Comparison of ENCODE assay signal across 8 mouse cellular contexts in genomic region chr2:91649152-91649551, GRCm38 (mm10). TPM values are rescaled to one million over a fixed set of nuclear protein-coding genes. Genes with fewer than 3 reads are reported as not detected.
DNase-seq lines count a peak whose midpoint lies in the region; ATAC-seq and TF ChIP-seq lines count a peak whose summit lies in the region.

No protein-coding gene starts in this region.

- peak overlapping the region; percentile 94 for H3K27ac ChIP-seq in heart, adult 2 months
- peak overlapping the region; percentile 96 for H3K27ac ChIP-seq in embryonic facial prominence, embryonic 15.5 days (replicated peaks)
- peak overlapping the region; percentile 91 for H3K27ac ChIP-seq in limb, embryonic 12.5 days
- peak overlapping the region; percentile 96 for H3K27ac ChIP-seq in stomach, embryonic 16.5 days (ENCODE audit: low read length)

- TF ChIP-seq POLR2A in heart, adult 2 months (IDR thresholded peaks at IDR 0.05; ENCODE audit: insufficient read depth, low read depth, low read length) = no peak

- 0 out of 2 replicates have a peak, but pooled peaks cover 2% of the 10 kb centered on the region for H3K79me2 ChIP-seq in heart, adult 2 months (replicated peaks; ENCODE audit: control insufficient read depth, insufficient read depth, low read length)

- no peak for TF ChIP-seq EP300 in heart, adult 2 months (IDR thresholded peaks at IDR 0.05; ENCODE audit: insufficient read depth, low read depth, low read length)

- peak; percentile 13 to 39 for DNase-seq in heart, adult 2 months
- no peak for DNase-seq in heart, adult 18-20 months
- DNase-seq in CD4-positive helper T cell, adult 2 months (ENCODE audit: low read depth, low spot score) = peak; percentile 23
- no peak for DNase-seq in spleen, adult 12 weeks (ENCODE audit: low spot score)
- DNase-seq in urinary bladder, postnatal 4 days (ENCODE audit: low spot score in 2 of 2) = no peak

- peaks cover 9% of the 10 kb centered on the region for H3K4me1 ChIP-seq in heart, adult 2 months (ENCODE audit: control insufficient read depth, insufficient read depth, low read length)
- peaks cover 28% of the 10 kb centered on the region for H3K4me1 ChIP-seq in embryonic facial prominence, embryonic 15.5 days
- H3K4me1 ChIP-seq in limb, embryonic 12.5 days (replicated peaks) = peaks cover 18% of the 10 kb centered on the region
- peaks cover 18% of the 10 kb centered on the region for H3K4me1 ChIP-seq in stomach, embryonic 16.5 days (ENCODE audit: control insufficient read depth, insufficient read depth, low read length)

- peak overlapping the region; percentile 94 for H3K4me2 ChIP-seq in embryonic facial prominence, embryonic 15.5 days (replicated peaks)
- peak overlapping the region; percentile 95 for H3K4me2 ChIP-seq in limb, embryonic 12.5 days
- H3K4me2 ChIP-seq in stomach, embryonic 16.5 days (ENCODE audit: low read depth, low read length) = peak overlapping the region; percentile 97

- no peaks in the 10 kb centered on the region for H3K9me3 ChIP-seq in embryonic facial prominence, embryonic 15.5 days (replicated peaks)
- no peaks in the 10 kb centered on the region for H3K9me3 ChIP-seq in limb, embryonic 12.5 days
- no peaks in the 10 kb centered on the region for H3K9me3 ChIP-seq in stomach, embryonic 16.5 days (replicated peaks; ENCODE audit: control insufficient read depth, low read length)

- intact Hi-C loops in heart, adult 2 months (cut with DNase I) = no loop called here

- H3K27me3 ChIP-seq in heart, adult 2 months (ENCODE audit: control insufficient read depth, insufficient read depth, low read length) = no peaks in the 10 kb centered on the region
- no peaks in the 10 kb centered on the region for H3K27me3 ChIP-seq in embryonic facial prominence, embryonic 15.5 days
- H3K27me3 ChIP-seq in limb, embryonic 12.5 days = no peaks in the 10 kb centered on the region
- H3K27me3 ChIP-seq in stomach, embryonic 16.5 days (ENCODE audit: control insufficient read depth, insufficient read depth, low read length) = no peaks in the 10 kb centered on the region

- no peak for ATAC-seq in embryonic facial prominence, embryonic 15.5 days (ENCODE audit: insufficient number of reproducible peaks, low FRiP score, low TSS enrichment, low read depth)
- no peak for ATAC-seq in limb, embryonic 12.5 days (ENCODE audit: insufficient number of reproducible peaks, insufficient read depth, low FRiP score, low TSS enrichment, low read depth)
- no peak for ATAC-seq in stomach, embryonic 16.5 days (ENCODE audit: insufficient read depth, low FRiP score)

- H3K9ac ChIP-seq in heart, adult 2 months (ENCODE audit: low read depth, low read length) = peak overlapping the region; percentile 71
- H3K9ac ChIP-seq in embryonic facial prominence, embryonic 15.5 days = peak overlapping the region; percentile 89
- peak overlapping the region; percentile 97 for H3K9ac ChIP-seq in limb, embryonic 12.5 days (replicated peaks)
- peak overlapping the region; percentile 91 for H3K9ac ChIP-seq in stomach, embryonic 16.5 days (ENCODE audit: low read length)

- H3K36me3 ChIP-seq in heart, adult 2 months (ENCODE audit: control insufficient read depth, insufficient read depth, low read length) = no peaks in the 10 kb centered on the region
- peaks cover 47% of the 10 kb centered on the region for H3K36me3 ChIP-seq in embryonic facial prominence, embryonic 15.5 days
- peaks cover 56% of the 10 kb centered on the region for H3K36me3 ChIP-seq in limb, embryonic 12.5 days
- H3K36me3 ChIP-seq in stomach, embryonic 16.5 days (ENCODE audit: control insufficient read depth, insufficient read depth, low read length) = peaks cover 37% of the 10 kb centered on the region

- 2% methylated on average over 15 of the region's 15 CpGs for WGBS in heart, adult 2 months
- WGBS in embryonic facial prominence, embryonic 15.5 days = 4% methylated on average over 15 of the region's 15 CpGs
- WGBS in limb, embryonic 12.5 days = 2% methylated on average over 15 of the region's 15 CpGs
- WGBS in stomach, embryonic 16.5 days = 3% methylated on average over 15 of the region's 15 CpGs

- peak overlapping the region; percentile 70 for H3K4me3 ChIP-seq in heart, adult 2 months
- H3K4me3 ChIP-seq in embryonic facial prominence, embryonic 15.5 days (replicated peaks) = peak overlapping the region; percentile 74
- H3K4me3 ChIP-seq in limb, embryonic 12.5 days (replicated peaks) = peak overlapping the region; percentile 93
- peak overlapping the region; percentile 74 for H3K4me3 ChIP-seq in stomach, embryonic 16.5 days (replicated peaks; ENCODE audit: low read length)

- TF ChIP-seq CTCF in heart, adult 2 months (IDR thresholded peaks at IDR 0.05) = no peak

RNA-seq across cellular contexts. Expression of gene Zfp408, which starts 0.4 kb away (rescaled TPM):
- total RNA-seq in heart, adult 2 months (2021) = 1 to 10 TPM; 4.0 to 4.2 TPM
- 5.3 and 6.2 TPM in 2 replicates for polyA plus RNA-seq in heart, adult 2 months (2012; rRNA removed)
- 1 to 10 TPM; 3.6 to 4.6 TPM for total RNA-seq in heart, adult 18-20 months (2021)
- polyA plus RNA-seq in embryonic facial prominence, embryonic 15.5 days (2015; fragmentation: Nextera tagmentation; extraction: Ambion mirVana) = 9.2 and 13.2 TPM in 2 replicates
- 12.6 and 12.8 TPM in 2 replicates for polyA plus RNA-seq in limb, embryonic 12.5 days (2016; fragmentation: Nextera tagmentation; extraction: Ambion mirVana)
- polyA plus RNA-seq in stomach, embryonic 16.5 days (2015; fragmentation: Nextera tagmentation; extraction: Ambion mirVana) = 10.3 and 11.3 TPM in 2 replicates

RNA-seq across cellular contexts. Expression of gene Arhgap1, which starts 0.5 kb away (rescaled TPM):
- 10 to 100 TPM; 18.6 to 20.7 TPM for total RNA-seq in heart, adult 2 months (2021)
- polyA plus RNA-seq in heart, adult 2 months (2012; rRNA removed) = 39.0 and 39.7 TPM in 2 replicates
- 10 to 100 TPM; 22.1 to 26.5 TPM for total RNA-seq in heart, adult 18-20 months (2021)
- 122 and 129 TPM in 2 replicates for polyA plus RNA-seq in embryonic facial prominence, embryonic 15.5 days (2015; fragmentation: Nextera tagmentation; extraction: Ambion mirVana)
- 76.3 and 76.9 TPM in 2 replicates for polyA plus RNA-seq in limb, embryonic 12.5 days (2016; fragmentation: Nextera tagmentation; extraction: Ambion mirVana)
- 144 and 157 TPM in 2 replicates for polyA plus RNA-seq in stomach, embryonic 16.5 days (2015; fragmentation: Nextera tagmentation; extraction: Ambion mirVana)

RNA-seq across cellular contexts. Expression of gene F2, which starts 12.9 kb away (rescaled TPM):
- not detected for total RNA-seq in heart, adult 2 months (2021)
- 0.53 TPM in 1 of 2 replicates, not detected in the other for polyA plus RNA-seq in heart, adult 2 months (2012; rRNA removed)
- total RNA-seq in heart, adult 18-20 months (2021) = not detected
- 1.0 and 1.5 TPM in 2 replicates for polyA plus RNA-seq in embryonic facial prominence, embryonic 15.5 days (2015; fragmentation: Nextera tagmentation; extraction: Ambion mirVana)
- polyA plus RNA-seq in limb, embryonic 12.5 days (2016; fragmentation: Nextera tagmentation; extraction: Ambion mirVana) = 0.40 and 0.42 TPM in 2 replicates
- polyA plus RNA-seq in stomach, embryonic 16.5 days (2015; fragmentation: Nextera tagmentation; extraction: Ambion mirVana) = 14.2 and 17.4 TPM in 2 replicates

Comparison
In these comparisons a context has a peak if more than half of its experiments do, and no peak if none do; other contexts are left out.
1. DNase-seq: peak in heart, adult 2 months (2 of 2) and CD4-positive helper T cell, adult 2 months (single experiment); none in heart, adult 18-20 months (0 of 2), spleen, adult 12 weeks (single experiment) and urinary bladder, postnatal 4 days (0 of 2).
2. Peak in every context shown above with its lines, with median percentiles within 50 percentile points of each other: H3K27ac ChIP-seq, H3K4me3 ChIP-seq, H3K9ac ChIP-seq and H3K4me2 ChIP-seq.